Mouse (Mus musculus) cerebellum, adult 11 months (tissue): ENCODE data around the gene Myo1e.

ENCODE experiments used
- DNase-seq: peaks from one replicate; pipeline ENCODE4 v3.0.0; 2022

Myo1e gene

DNA sequence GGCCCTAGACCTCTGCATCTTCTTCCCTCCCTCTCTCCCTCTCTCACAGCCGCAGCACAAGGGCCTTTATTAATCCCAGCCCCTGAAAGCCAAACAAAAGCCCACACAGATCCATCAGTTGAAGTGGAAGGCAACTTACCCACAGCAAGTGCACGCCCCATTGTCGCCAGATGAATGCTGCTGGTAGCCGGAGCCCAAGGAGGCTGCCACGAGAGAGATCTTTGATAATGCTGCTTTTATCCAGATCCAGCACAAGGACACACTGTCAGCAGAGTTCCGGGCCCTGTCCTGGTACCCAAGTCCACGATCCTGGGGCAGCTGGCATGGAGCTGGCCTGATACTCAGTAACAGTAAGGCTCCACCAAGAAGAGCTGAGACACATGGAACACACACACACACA, 91.1 kb downstream of the Myo1e start:
- peak; percentile 3 for DNase-seq

- DNase-seq: no peak
These were observed 93.6 kb downstream of the Myo1e start for GRCm38 (mm10) chr9:70300705-70301104.

- no peak for DNase-seq
These were observed 94.4 kb downstream of the Myo1e start for GRCm38 (mm10) chr9:70301598-70301997.

DNA sequence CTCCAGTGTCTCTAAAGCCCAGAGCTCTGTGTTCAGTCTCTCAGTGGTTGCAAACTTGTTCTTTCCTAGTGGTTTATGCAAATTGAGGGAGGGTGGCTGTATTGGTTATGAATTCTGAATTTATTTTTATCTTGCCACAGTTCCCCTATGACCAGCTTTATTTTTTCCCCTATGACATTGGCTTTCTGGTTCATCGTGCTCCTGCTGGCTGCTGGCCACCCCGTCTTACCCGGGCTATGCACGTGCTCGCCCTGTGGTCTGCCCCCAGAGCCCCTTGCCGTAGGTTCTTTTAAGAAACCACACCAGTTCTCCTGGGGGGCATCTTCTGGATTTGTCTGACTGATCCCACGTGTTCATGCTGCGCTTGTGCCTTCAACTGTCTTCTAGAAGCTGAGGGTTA, 97.8 kb downstream of the Myo1e start:
- DNase-seq: no peak

GRCm38 (mm10) chr9:70310046-70310445, 102.9 kb downstream of the Myo1e start:
- DNase-seq: no peak

DNA sequence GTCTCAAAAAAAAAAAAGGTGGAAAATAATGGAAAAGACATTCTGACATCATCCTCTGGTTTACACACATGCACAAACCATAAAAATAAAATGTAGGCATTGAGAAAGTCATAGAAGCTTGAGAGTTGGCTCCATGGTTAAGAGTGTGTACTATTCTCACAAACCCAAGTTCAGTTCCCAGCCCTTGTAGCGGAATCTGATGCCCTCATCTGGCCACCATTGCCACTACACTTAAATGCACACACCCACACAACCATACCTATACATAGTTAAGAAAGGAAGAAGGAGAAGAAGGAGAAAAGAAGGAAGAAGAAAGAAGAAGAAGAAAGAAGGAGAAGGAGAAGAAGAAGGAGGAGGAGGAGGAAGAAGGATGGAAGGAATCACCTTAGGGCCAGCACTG, 106.9 kb downstream of the Myo1e start:
- no peak for DNase-seq

GRCm38 (mm10) chr9:70315130-70315529, 108.0 kb downstream of the Myo1e start:
- no peak for DNase-seq

- no peak for DNase-seq
These were observed 111.5 kb downstream of the Myo1e start for GRCm38 (mm10) chr9:70318601-70319000.

DNA sequence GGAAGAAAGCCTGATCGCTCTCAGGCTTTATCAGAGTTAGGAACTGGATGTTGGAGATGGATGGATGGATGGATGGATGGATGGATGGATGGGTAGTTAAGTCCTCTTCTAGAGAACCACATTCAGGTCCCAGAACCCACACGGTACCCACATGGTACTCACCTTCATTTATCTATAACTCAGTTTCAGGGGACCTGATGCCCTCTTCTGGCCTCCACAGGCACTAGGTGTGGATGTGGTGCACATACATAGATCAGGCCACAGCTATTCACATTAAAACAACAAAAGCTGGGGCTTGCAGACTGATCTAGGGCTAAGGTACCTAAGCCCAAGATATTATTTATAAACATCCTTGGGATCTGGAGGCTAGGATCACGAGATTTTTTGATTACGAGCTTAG, 117.2 kb downstream of the Myo1e start:
- no peak for DNase-seq

DNA sequence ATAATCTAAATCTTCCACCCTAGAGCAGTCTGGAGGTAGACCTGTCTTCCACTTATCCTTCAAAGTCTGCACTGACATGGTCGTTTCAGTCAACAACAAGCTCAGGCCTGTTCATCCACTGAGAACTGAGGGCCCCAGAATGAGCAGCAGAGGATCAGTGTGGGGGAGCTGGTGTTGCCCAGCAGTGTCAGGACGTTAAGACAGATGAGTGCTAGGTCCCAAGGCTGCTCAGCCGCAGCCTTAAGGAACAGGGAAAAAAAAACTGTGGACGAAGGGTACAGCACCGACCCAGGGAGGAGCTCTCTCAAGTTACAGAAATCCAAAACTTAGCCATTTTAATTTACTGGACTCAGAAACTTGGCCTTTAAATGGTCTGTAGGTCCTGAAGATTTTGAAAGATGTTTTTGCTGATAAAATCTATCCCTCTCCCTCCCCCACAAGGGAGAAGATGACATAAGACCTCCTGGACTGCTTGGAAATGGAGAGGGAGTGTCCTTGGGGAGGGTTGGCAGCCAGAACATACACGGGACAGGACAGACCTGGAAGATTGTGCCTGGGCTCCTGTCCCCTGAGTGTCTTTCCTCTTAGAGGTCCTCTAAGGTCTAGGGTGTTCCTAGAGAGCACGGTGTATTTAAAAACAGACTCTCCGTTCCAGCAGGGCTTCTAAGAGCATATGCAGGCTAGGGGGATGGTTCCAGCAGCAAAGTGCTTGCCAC, 118.9 kb downstream of the Myo1e start:
- DNase-seq: no peak

DNA sequence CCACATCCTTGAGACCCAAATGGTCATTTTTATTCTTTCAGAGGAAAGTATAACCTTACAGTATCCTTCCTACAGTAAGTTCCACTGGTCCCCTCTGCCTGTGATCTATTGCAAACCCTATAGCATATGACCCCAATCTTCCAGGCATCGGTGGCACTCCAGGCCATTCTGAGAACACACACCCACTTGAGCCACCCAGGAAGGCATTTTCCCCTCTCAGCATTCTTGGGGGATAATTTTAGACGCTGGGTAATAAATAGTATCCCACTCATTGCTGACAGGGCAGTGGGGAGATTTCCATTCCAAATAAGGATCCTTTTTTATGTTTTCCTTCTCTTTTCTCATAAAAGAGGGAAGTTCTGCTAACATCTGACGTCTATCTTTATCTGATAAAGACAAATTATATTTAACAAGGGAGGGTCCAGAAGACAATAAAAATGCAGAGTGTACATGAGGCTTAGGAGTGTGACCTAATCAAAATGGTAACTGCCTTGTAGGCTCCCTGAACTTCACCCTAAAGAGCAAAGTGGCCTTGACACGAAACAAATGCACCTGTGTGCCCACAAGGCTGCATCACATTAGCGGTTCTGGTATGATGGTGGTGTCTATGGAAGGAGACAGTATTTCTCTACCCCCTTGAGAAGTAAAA, 121.2 kb downstream of the Myo1e start:
- no peak for DNase-seq

- no peak for DNase-seq
These were observed 124.7 kb downstream of the Myo1e start for GRCm38 (mm10) chr9:70331727-70332335.

GRCm38 (mm10) chr9:70338391-70338790, 131.2 kb downstream of the Myo1e start:
- no peak for DNase-seq

GRCm38 (mm10) chr9:70338894-70339293, 131.7 kb downstream of the Myo1e start:
- no peak for DNase-seq

GRCm38 (mm10) chr9:70349274-70349673, 142.1 kb downstream of the Myo1e start:
- no peak for DNase-seq

GRCm38 (mm10) chr9:70351570-70352277, 144.6 kb downstream of the Myo1e start:
- no peak for DNase-seq

DNA sequence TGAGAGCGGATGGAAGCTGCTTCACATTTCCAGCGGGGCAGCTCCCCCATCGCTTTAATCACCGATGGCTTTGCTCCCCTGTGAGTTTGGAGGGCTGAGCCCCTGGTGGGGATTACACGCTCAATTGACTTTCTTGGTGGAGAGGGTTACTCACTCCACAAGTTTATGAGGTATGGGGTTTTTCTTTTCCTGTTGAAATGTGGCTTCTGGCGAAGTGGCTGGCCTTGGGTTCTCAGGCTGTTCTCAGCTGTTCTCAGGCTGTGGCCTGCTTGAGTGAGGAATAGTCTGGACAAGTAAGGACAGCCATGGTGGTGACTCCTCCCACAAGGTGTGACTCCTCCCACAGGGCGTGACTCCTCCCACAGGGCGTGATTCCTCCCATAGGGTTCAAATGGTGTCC, 149.1 kb downstream of the Myo1e start:
- DNase-seq: no peak

DNA sequence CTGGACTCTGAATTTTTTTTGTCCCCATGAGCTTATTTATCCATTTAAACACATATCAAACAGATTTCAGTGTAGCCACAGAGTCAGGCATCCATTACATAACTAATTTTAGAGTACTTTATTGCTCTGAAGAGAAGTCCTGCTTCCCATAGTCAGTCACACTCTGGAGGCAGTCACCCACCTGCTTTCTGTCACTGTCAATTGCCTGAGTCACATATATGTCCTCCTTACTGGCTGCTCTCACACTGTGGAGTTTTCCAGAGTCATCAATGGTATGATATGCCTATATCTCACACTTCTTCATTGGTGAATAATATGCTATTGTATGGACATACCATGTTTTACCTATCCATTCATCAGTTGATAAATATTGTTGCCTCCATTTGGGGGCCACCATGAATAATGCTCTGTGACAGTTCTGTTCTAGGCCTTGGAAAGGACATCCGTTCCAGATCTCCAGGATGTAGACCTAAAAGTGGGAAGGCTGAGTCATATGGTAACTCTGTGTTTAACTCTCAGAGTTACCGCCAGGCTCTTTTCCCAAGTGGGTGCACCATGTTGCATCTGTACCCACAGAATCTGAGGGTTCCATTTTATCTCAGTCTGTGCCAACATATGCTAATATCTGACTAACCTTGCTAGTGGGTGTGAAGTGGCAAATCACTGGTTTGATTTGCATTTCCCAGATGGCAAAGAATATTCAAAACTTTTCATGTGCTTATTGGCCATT, 152.4 kb downstream of the Myo1e start:
- DNase-seq: no peak

GRCm38 (mm10) chr9:70364741-70365140, 157.6 kb downstream of the Myo1e start:
- DNase-seq: no peak

DNA sequence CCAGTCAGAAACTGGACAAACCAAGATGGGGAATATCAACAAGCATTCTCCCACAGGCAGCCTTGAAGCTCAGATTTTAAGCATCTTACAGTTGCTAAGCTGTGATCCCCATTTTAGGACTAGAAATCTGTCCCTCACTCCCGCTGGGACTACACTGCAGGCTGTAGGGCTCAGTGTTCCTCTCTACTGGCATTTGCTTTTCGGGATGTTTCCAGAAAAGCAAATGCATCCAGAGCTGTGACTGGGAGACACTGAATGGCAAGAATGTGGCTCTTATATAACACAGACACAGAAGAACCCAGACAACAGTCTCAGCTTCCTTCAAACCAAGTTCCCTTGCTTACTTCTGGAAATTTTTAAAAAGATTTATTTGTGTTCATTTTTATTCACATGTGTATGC, 158.8 kb downstream of the Myo1e start:
- DNase-seq: no peak

- DNase-seq: no peak
These were observed 159.7 kb downstream of the Myo1e start for GRCm38 (mm10) chr9:70366898-70367297.

- DNase-seq: no peak
These were observed 164.5 kb downstream of the Myo1e start for GRCm38 (mm10) chr9:70371638-70372037.
